ENCODE assay signal across 8 mouse cellular contexts in the genomic region with DNA sequence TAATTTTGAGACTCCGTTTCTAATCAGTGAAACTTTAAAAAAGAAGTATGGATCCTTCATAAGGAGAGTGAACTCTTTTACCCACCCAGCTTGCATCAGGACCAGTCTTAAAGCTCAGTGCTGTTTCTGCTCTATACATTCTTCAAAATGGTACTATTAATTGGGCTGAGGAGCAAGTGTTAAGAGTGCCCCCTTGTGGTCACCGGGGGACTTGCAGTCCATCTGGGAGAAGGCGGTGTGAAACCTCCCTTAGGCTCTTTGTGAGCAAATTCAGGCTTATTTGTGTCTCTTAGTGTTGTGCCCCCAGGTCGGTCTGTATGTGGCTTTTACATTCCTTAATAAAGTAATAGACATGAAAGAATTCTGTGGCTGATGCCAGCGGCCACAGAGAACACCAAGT. TPM values are rescaled to one million over a fixed set of nuclear protein-coding genes. Genes with fewer than 3 reads are reported as not detected.
A peak's percentile ranks its signal among the peaks of the same experiment; 100 is the strongest.
DNase-seq lines count a peak whose midpoint lies in the region; ATAC-seq and TF ChIP-seq lines count a peak whose summit lies in the region.

No protein-coding gene starts in this region.

- no peak for TF ChIP-seq POLR2A in thymus, adult 2 months (IDR thresholded peaks at IDR 0.05; ENCODE audit: control insufficient read depth, extremely low read depth, insufficient read depth, low read length, poor library complexity)

- WGBS in heart, embryonic 12.5 days, result 21% methylated on average over 5 of the region's 5 CpGs
- WGBS in heart, postnatal 0 days, result 22% methylated on average over 5 of the region's 5 CpGs
- 22% methylated on average over 5 of the region's 5 CpGs for WGBS in midbrain, embryonic 14.5 days
- WGBS in thymus, adult 2 months, result 27% methylated on average over 5 of the region's 5 CpGs

- H3K27me3 ChIP-seq in heart, embryonic 12.5 days (replicated peaks), result no peaks in the 10 kb centered on the region
- no peaks in the 10 kb centered on the region for H3K27me3 ChIP-seq in heart, postnatal 0 days (ENCODE audit: control insufficient read depth, insufficient read depth, low read length)
- H3K27me3 ChIP-seq in midbrain, embryonic 14.5 days (ENCODE audit: control insufficient read depth, insufficient read depth, low read length), result no peaks in the 10 kb centered on the region
- H3K27me3 ChIP-seq in thymus, adult 2 months (ENCODE audit: control insufficient read depth, insufficient read depth, low read length), result no peaks in the 10 kb centered on the region

- H3K4me1 ChIP-seq in heart, embryonic 12.5 days (replicated peaks), result no peaks in the 10 kb centered on the region
- no peaks in the 10 kb centered on the region for H3K4me1 ChIP-seq in heart, postnatal 0 days (ENCODE audit: control insufficient read depth, insufficient read depth)
- H3K4me1 ChIP-seq in midbrain, embryonic 14.5 days (ENCODE audit: control insufficient read depth, insufficient read depth, low read length), result 0 out of 2 replicates have a peak, but pooled peaks cover 5% of the 10 kb centered on the region
- no peaks in the 10 kb centered on the region for H3K4me1 ChIP-seq in thymus, adult 2 months (replicated peaks; ENCODE audit: control insufficient read depth, insufficient read depth, low read length)

- H3K36me3 ChIP-seq in heart, embryonic 12.5 days, result no peaks in the 10 kb centered on the region
- H3K36me3 ChIP-seq in heart, postnatal 0 days (replicated peaks; ENCODE audit: control insufficient read depth, insufficient read depth, low read length), result no peaks in the 10 kb centered on the region
- H3K36me3 ChIP-seq in midbrain, embryonic 14.5 days (ENCODE audit: control insufficient read depth, insufficient read depth, low read length), result no peaks in the 10 kb centered on the region
- H3K36me3 ChIP-seq in thymus, adult 2 months (ENCODE audit: control insufficient read depth, insufficient read depth, low read length), result no peaks in the 10 kb centered on the region

- H3K27ac ChIP-seq in heart, embryonic 12.5 days (ENCODE audit: poor library complexity, severe bottlenecking), result no peak overlapping the region
- no peak overlapping the region for H3K27ac ChIP-seq in heart, postnatal 0 days (ENCODE audit: low read depth)
- H3K27ac ChIP-seq in midbrain, embryonic 14.5 days (replicated peaks; ENCODE audit: low read depth, low read length), result no peak overlapping the region
- no peak overlapping the region for H3K27ac ChIP-seq in thymus, adult 2 months (ENCODE audit: control insufficient read depth, insufficient read depth, low read length)

- peaks cover 5% of the 10 kb centered on the region; the same call in 1 of the 2 replicates for H3K9me3 ChIP-seq in heart, embryonic 12.5 days (replicated peaks)
- H3K9me3 ChIP-seq in heart, postnatal 0 days (replicated peaks; ENCODE audit: control insufficient read depth, low read length), result no peaks in the 10 kb centered on the region
- H3K9me3 ChIP-seq in midbrain, embryonic 14.5 days (ENCODE audit: control insufficient read depth, low read length), result no peaks in the 10 kb centered on the region

- TF ChIP-seq CTCF in heart, postnatal 0 days (IDR thresholded peaks at IDR 0.05; ENCODE audit: low read depth), result peak; percentile 86
- TF ChIP-seq CTCF in thymus, adult 2 months (IDR thresholded peaks at IDR 0.05; ENCODE audit: borderline replicate concordance, control insufficient read depth, extremely low read depth, insufficient read depth, low read length, poor library complexity), result peak; percentile 37; the same call in 1 of the 2 replicates

- H3K4me3 ChIP-seq in heart, embryonic 12.5 days, result no peak overlapping the region
- H3K4me3 ChIP-seq in heart, postnatal 0 days (ENCODE audit: low read depth, low read length), result no peak overlapping the region
- no peak overlapping the region for H3K4me3 ChIP-seq in midbrain, embryonic 14.5 days (replicated peaks; ENCODE audit: low read depth, low read length)
- H3K4me3 ChIP-seq in thymus, adult 2 months (ENCODE audit: control insufficient read depth, insufficient read depth, low read length), result no peak overlapping the region

- no peak overlapping the region for H3K9ac ChIP-seq in heart, embryonic 12.5 days
- no peak overlapping the region for H3K9ac ChIP-seq in heart, postnatal 0 days (replicated peaks; ENCODE audit: low read depth, low read length)
- no peak overlapping the region for H3K9ac ChIP-seq in midbrain, embryonic 14.5 days (replicated peaks; ENCODE audit: low read length)

- H3K4me2 ChIP-seq in heart, embryonic 12.5 days, result no peak overlapping the region
- no peak overlapping the region for H3K4me2 ChIP-seq in heart, postnatal 0 days (ENCODE audit: low read depth, low read length)
- no peak overlapping the region for H3K4me2 ChIP-seq in midbrain, embryonic 14.5 days (ENCODE audit: low read length)

- TF ChIP-seq EP300 in heart, postnatal 0 days (IDR thresholded peaks at IDR 0.05; ENCODE audit: low read depth), result no peak

- ATAC-seq in heart, embryonic 12.5 days (ENCODE audit: insufficient number of reproducible peaks, low FRiP score), result no peak
- ATAC-seq in heart, postnatal 0 days (ENCODE audit: insufficient read depth, low read depth), result no peak
- ATAC-seq in midbrain, embryonic 14.5 days (ENCODE audit: low FRiP score, low TSS enrichment), result no peak

- peak; percentile 36 for DNase-seq in heart, adult 8-10 months (ENCODE audit: low spot score)
- peak; percentile 71 to 81 for DNase-seq in adrenal gland, adult 18-20 months (ENCODE audit: low spot score in 2 of 2)
- DNase-seq in embryo, embryonic 10.5 days (ENCODE audit: low spot score), result peak; percentile 88
- peak; percentile 28 for DNase-seq in heart, postnatal 0 days (ENCODE audit: low spot score)
- peak; percentile 71 for DNase-seq in left cerebral cortex, adult 11 months (ENCODE audit: low spot score)
- DNase-seq in midbrain, embryonic 14.5 days, result peak; percentile 84
- DNase-seq in thymus, adult 2 months, result peak; percentile 42

RNA-seq across cellular contexts. Expression of a gene that starts 56.6 kb away (rescaled TPM):
- not detected for total RNA-seq in heart, adult 8-10 months (2022)
- not detected in 2 replicates for polyA plus RNA-seq in heart, embryonic 12.5 days (2016; fragmentation: Nextera tagmentation; extraction: Ambion mirVana)
- total RNA-seq in adrenal gland, adult 18-20 months (2021), result under 1 TPM; 0.26 to 0.27 TPM
- total RNA-seq in heart, postnatal 0 days (2014; rRNA removed; ENCODE audit: low replicate concordance), result not detected in 2 replicates
- not detected in 2 replicates for polyA plus RNA-seq in heart, postnatal 0 days (2015; fragmentation: Nextera tagmentation; extraction: Ambion mirVana)
- 5.9 and 6.7 TPM in 2 replicates for polyA plus RNA-seq in midbrain, embryonic 14.5 days (2014; fragmentation: Nextera tagmentation; extraction: Ambion mirVana)
- 0.07 and 0.32 TPM in 2 replicates for polyA plus RNA-seq in thymus, adult 2 months (2012; rRNA removed)

Comparison
In these comparisons a context has a peak if more than half of its experiments do, and no peak if none do; other contexts are left out.
1. DNase-seq: peak in every context shown above with its lines; median percentile 88 in embryo, embryonic 10.5 days; 84 in midbrain, embryonic 14.5 days; 76 in adrenal gland, adult 18-20 months; 71 in left cerebral cortex, adult 11 months; 42 in thymus, adult 2 months; 36 in heart, adult 8-10 months; 28 in heart, postnatal 0 days.